Mouse (Mus musculus) WW6 (cell line): ENCODE measurements around the gene Gla.
A peak's percentile ranks its signal among the peaks of the same experiment; 100 is the strongest.
"Not testable (repeated sequence)": the region's sequence is repeated elsewhere in the genome, so short reads cannot be mapped to it uniquely, and the experiment has no call there.

ENCODE experiments used
- DNase-seq: peaks from one replicate; pipeline ENCODE4 v3.0.0-alpha.2; 2013; ENCODE audit warnings: low read depth, low spot score

Gla gene

DNA sequence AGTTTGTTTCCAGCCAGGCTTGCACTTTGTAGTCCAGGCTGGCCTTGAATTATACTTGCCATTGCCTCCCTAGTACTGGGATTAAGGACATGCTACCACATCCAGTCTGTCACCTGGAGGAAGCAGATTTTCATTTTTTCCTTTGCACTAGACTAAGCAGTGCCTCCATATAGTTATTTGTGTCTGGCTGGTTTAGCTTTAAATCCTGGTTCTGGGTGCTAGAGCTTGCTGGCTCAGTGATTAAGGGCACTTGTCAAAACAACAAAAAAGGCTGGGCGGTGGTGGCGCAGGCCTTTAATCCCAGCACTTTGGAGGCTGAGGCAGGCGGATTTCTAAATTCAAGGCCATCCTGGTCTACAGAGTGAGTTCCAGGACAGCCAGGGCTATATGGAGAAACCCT is 11.9 kb downstream of the Gla start:
- no peak for DNase-seq

DNA sequence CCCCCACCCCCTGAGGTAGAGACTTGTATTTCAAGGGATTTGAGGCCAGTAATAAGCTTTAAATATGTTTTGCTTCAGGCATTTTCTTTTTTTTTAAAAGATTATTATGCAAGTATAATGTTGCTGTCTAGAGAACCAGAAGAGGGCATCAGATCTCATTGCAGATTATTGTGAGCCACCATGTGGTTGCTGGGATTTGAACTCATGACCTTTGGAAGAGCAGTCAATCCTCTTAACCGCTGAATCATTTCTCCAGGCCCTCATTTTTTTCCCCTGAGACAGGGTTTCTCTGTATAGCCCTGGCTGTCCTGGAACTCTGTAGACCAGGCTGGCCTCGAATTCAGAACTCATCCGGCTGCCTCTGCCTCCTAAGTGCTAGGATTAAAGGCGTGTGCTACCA is 12.7 kb downstream of the Gla start:
- no peak for DNase-seq

DNA sequence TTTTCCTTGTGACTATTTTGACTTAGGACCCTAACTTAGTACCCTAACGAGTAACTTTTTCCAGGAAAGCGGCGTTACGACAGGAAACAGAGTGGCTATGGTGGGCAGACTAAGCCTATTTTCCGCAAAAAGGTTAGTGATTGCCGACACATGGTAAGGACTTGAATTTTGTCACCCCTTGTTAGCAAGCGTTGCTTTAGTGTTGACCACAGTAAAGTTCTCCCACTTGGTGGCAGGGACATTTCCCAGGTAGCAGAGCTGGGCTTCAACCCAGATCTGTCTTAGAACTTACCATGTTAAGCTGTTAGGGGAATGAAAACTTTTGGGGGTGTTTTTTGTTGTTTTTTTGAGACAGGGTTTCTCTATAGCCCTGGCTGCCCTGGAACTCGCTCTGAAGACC is 14.5 kb downstream of the Gla start:
- DNase-seq = no peak

DNA sequence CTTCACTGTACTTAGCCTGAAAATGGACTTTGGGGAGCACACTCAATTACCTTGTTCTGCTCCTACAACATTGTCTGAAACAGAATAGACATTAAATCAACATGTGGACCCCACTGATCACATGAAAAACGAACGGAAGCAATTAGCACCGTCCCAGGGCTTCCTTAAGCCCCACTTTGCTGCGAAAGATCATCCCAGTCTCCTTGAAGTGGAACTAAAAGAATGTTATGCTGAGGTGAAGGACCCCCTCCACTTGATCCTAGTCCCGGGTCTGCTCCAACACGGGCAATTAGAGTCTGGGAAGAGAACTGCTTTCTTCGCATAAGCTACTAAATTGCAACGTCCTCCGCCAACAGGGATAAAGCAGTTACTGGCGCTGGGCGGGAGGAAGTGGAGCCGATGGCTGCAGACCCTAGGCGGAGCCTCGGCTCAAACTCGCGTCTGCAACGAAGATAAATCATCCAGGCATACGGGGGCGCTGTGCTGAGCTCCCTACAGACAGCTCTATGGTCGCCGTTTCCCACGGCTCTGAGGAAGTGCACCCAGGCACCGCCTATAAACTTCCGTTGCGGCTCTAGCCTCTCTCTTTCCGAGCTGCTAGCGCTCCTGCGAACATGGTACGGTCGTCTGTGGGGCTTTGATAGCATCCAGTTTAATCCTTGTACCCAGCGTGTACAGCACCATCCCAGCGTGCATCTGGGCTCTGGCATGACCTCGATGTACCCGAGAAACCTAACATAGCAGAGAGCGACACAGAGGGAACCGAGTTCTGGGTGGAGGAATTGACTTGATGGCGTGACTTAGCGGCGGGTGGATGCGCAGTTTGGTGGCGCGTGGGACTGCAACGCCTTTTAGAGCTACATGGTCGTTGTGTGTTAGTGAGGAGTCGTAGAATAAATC is 15.6 kb downstream of the Gla start, which contains the start of gene Rpl36a:
Gene Rpl36a (plus strand): TSS at position 552 of the 900 bp plus-strand sequence.
- DNase-seq = peak; percentile 71

DNA sequence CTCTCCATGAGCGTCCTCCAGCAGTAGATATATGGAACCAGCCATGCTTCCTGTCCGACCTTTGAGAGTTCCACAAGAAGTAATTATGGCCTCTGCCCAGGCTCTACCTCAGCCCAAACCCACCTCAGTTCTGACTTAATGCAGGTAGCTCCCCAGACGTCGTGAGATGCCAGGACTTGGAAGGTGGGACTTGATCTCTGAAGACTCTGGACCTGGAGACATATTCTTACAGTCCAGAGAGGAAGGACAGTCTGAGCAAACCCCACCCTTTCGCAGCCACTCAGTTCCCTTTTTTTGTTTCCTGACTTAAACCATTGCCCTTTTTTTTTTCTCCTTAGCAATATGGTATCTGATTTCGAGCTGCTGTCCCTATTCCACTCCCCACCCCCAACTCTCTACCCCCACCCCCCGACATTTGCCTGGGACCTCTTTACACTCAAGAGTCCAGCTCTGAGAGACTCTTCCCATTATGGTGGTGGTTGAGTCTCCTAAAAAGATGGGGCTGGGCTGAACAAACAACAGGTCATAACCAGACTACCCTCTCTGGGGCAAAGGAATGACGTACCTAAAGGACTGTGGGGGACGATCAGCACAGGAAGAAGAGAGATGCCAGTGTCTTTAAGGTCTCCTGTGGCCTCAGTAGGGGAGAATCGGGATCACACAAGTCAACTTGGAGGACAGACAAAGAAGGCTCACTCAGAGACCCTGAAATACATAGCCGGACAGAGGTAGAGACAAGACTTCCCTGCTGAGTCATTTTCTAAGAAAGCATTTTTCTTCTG is 17.8 kb downstream of the Gla start, which contains the start of gene Btk:
Gene Btk (minus strand): TSS at position 683 of the 782 bp plus-strand sequence.
- DNase-seq = no peak

DNA sequence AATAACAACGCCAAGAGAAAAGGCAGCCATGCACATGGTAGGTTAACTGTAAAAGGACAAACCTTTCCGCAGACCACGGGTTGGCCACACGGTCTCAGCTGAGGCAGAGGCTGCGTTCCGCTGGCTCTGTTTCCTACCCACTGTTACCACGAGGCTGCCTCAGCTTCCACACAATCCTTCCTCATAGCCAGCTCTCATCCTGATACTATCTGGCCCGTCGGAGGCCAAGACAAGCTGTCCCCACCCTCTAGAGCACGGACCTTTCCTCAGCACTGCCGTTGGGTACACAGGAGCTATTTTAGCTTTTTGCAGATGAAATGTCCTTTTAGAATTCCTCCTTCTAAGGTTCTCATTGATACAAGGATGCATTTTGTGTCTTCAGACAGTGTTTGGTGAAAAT is 18.7 kb downstream of the Gla start:
- DNase-seq = no peak

DNA sequence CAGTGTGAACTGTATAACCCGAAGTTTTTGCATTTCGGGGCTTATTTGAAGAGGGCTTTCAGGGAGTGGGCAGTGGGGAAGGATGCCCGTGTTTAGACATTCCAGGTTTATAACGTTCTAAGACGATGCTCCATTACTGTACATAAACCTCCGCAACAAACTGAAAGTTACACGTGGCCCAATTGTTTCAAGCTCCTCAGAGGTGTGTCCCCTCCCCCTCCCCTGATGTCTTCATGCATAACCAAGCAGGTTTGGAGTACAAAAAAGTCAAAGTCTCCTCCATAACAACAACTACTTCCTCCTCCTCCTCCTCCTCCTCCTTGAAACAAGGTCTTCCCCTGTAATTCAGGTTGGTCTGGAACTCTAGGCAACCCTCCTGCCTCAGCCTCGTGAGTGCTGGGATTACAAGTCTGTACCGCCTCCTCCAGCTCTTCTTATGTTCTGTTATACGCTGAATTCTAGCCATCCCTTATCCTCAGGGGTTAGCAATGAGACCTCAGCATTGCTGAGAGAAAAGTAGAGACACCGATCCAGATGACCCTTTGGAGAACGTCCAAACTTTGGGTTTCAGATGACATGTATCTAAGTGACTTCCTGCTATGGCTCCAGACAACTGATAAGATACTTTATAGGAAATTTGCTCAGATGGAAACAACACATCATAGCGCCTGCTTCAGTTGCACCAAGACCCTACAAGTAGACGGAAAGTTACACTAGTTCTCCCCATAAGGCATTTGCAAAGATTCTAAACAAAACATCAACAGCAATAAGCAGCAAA is 20.2 kb downstream of the Gla start:
- DNase-seq = no peak

DNA sequence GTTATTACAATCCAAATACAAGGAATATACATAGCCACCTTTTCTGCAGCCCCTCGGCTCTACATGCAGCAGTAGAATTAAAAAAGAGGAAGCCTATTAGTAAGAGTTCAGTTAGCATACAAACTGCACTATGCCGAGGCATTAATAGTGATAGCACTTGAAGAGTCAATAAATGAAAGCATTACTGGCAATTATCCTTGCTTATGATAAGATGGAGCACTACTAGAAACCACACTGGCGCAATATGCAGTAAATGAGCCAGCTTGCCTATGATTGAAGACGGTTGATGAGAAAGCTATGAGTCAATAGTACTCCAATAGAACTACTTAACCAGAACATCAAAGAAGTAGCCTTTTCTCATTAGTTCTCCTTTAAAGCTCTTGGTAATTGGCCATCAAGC is 23.0 kb downstream of the Gla start:
- no peak for DNase-seq

DNA sequence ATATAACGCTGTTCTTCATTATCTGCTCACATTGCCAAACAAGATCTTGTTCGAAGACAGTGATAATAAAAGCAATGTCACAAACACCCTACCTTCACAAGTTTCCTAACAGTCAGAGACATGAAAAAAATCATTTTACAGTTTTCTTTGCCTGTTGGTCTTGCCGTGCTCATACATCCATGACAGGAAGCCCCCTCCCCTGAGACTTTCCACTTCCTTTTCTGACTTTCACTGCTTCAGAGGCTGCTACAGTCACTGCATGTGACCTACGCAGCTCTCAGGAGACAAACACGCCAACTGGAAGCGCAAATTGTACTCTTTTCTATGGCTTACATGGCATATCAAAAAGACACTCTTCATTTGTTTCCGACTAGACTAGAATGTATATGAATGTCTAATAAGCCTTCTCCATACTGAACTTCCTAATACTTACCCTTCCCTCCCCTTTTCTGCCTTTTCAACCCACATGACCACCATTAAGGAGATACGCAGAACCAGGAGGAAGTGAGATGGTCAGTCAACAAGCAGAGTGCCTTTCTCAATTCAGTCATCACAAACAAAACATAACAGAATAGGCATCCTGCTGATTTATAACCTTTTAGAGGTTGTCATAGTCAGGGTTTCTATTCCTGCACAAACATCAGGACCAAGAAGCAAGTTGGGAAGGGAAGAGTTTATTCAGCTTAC is 34.2 kb downstream of the Gla start:
- no peak for DNase-seq

DNA sequence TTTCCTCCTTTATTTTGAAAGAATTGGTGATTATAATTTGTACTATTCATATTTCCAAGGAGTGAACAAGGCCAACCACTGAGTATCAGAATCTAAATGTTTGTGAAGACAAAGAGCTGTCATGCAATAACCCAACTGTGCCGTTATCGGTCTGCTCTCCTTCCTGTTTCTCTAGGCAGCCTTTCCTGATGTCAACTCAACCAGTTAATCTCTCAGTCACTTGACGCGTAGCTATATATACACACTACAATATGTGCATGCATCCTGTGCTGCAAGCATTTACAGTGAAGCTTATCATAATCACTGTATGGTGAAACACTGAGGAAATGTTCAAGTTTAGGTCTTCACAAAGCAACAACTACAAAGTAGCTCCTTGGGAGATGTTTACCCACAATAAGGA is 36.6 kb downstream of the Gla start:
- no peak for DNase-seq

DNA sequence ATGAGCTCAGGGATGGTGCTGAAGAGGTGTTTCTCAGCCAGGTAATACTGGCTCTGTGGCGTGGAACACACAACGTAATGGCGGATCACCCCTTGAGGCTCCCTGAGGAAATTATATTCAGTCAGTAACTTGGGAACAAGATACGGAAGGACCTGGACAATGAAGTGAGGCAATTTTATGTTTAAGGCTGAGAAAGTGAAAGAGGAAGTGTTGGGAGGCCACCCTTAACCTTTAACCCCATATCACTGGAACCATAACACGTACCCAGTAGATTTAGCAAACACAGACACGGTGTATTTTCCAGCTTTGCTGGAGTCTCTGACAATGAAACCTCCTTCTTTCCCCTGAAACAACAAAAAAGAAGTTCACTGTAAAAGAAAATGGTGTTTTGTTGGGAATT is 46.5 kb downstream of the Gla start:
- no peak for DNase-seq

DNA sequence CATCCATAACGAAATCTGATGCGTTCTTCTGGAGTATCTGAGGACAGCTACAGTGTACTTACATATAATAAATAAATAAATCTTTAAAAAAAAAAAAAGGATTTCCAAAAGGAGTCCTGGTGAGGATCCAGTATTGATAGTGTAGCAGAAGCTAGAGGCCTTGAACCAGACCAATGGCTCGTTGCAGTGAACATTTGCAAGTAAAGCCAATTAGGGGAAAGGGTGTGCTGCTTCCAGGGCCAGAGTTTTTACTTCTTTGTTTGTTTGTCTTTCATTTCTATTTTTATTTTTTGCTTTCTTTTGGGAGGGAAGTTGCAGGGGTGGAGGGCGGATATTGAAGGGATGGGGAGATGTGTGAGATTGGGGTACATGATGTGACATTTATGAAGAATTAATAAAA is 47.6 kb downstream of the Gla start:
- DNase-seq = no peak

DNA sequence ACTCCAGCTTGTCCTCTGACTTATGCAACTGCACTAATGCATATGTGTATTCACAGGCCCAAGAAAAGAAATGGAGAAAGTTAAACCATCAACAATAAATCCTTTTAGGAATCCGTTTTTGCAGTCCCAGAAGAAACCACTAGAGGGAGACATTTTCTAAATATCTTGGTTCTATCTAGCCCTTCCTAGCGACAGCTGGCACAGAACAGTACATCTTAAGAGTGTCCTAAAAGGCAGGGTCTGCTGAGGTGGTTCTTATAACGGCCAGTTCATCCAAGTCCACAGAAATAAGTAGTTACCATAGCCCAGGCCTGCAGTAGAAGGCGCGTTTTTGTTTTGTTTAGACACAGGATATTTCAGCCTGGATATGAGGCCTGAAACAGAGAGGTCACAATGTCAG is 50.0 kb downstream of the Gla start:
- no peak for DNase-seq

DNA sequence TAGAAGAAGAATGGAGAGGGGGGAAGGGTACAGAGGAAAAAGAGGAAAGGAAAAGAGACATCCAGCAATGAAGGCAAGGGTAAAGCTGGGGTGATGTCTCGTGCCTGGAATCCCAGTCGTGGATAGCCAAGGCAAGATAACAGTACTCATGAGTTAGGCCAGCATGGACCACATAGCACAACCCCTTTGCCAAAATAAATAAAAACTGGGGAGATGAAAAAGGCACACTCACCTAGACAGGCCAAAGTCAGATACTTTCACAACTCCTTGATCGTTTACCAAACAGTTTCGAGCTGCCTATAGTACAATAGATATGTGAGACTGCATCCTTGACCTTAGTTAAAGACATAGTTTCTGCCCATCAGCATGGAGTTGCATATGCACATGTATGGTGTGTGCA is 53.6 kb downstream of the Gla start:
- no peak for DNase-seq

DNA sequence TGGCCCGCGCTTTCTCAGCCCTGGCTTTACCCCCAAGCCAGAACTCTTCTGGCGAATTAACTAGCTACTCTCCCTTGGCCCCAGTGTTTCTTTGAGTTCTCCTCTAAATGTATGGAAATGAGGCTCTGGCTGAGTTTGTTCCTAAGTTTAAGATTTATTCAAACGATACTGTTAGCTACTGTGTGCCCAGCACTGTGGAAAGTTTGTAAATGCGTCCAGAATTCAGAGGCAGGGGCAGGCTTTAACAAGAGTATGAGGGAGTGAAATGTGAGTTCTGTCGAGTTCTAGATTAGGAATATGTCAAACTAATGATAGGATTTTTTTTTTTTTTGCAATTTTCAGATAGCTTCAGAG is 59.0 kb downstream of the Gla start:
- no peak for DNase-seq

DNA sequence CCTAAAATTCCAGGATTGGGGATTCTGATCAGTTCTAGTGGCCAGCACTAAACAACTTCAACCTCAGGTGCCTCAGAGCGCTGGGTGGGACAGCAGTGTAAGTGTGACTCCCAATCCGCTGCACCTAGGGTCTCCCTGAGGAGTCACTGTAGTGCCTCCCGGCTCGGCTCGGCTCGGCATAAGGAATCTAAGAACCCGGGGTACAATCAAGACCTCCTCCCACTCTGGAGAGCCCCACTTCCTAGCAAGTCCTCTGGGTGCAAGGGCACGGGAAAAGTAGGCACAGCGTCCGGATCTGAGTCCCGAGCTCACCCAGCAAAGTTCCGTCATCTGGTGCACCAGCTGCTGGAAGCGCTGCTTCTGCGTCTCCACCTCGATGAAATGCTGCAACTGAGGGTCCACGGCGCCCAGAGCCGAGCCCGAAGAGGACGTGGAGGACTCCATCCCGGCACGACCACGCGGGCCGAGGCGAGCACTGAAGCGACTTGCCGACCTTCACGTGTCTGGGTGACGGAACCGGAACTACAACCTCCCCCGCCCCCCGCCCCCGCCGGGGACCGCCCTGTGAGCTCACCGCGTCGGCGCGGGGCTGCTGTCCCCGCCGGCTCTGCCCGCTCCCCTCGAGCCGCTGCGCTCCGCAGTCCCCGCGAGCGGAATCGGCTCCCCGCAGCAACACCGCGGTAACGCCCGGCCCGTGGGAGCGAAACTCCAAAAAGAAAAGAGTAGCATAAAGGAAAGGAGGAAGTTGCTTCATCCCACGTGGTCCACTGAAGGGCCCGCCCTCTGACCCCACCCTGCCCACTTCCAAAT is 59.6 kb downstream of the Gla start, which contains the start of gene Timm8a1:
Gene Timm8a1 (minus strand): TSS at position 721 of the 810 bp plus-strand sequence.
- DNase-seq = no peak

DNA sequence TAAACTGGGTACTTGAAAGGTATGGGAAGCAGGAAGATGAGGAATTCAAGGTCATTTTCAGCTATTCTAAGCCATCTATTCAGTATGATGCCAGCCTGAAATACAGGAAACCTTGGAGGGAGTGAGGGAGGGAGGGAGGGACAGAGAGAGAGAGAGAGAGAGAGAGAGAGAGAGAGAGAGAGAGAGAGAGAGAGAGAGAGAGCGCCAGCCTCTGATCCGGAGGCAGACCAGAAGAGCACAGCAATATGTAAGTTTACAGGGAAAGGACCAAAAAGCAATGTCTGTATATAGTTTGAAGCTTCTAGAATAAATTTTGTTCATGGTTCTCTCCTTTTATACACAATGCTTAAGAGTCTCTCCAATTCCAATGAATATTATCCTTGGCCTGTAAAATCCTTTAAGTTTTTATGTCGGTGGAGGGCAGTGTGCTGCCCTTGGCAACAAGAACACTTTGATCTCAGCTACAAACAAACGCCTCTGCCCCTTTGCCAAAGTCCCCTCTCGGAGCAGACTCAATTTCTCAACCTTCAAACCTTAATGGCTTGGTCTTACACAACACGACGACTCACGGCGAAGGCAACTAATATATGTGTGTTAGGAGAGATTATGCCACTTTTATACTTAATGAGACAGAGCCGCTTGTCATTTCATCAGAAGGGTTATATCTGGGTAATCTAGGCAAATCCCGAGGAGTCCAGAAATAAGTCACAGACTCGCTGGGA is 60.4 kb downstream of the Gla start:
- no peak for DNase-seq

DNA sequence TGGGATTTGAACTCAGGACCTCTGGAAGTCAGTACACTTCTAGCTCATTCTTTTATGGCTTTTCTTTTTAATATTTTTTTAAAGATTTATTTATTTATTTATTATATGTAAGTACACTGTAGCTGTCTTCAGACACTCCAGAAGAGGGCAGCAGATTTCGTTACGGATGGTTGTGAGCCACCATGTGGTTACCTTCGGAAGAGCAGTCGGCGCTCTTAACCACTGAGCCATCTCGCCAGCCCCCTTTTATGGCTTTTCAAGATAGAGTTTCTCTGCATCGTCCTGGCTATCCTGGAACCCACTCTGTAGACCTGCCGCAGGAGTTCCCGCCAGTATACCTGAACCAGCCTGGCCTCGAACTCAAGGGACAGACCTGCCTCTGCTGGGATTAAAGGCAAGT is 61.1 kb downstream of the Gla start:
- not testable (repeated sequence) for DNase-seq
